Mouse (Mus musculus) heart, embryonic 14.5 days (tissue): ENCODE measurements around the gene C2. TPM values are rescaled to one million over a fixed set of nuclear protein-coding genes. Genes with fewer than 3 reads are reported as not detected.

ENCODE experiments used
- ATAC-seq: fragments of 200-750 bp; cut with Nextera tagmentation; 2 replicates; pipeline ENCODE4 v1.8.0; 2017; ENCODE audit warnings: low read depth, moderate TSS enrichment; ENCODE audit not compliant: insufficient number of reproducible peaks, insufficient read depth, low FRiP score
- H3K27ac ChIP-seq, 2 experiments: fragments of 200-500 bp in 1 of 2; fragments of 300-500 bp in 1 of 2; sonication (generic) in 1 of 2; replicated peaks in 1 of 2; 2 replicates each; pipeline ENCODE4 v1.5.1; 2012 to 2014; ENCODE audit warnings: low read depth in 2 of 2, low read length in 2 of 2, control low read depth in 1 of 2, mild to moderate bottlenecking in 1 of 2, mixed read lengths in 1 of 2; ENCODE audit not compliant: control insufficient read depth in 1 of 2, insufficient read depth in 1 of 2
- H3K27me3 ChIP-seq: fragments of 300-500 bp; sonication (generic); 2 replicates; pipeline ENCODE4 v1.6.1; 2014; ENCODE audit warnings: mild to moderate bottlenecking, low read length, control low read depth; ENCODE audit not compliant: control insufficient read depth, insufficient read depth
- H3K36me3 ChIP-seq: fragments of 300-500 bp; sonication (generic); 2 replicates; pipeline ENCODE4 v1.6.1; 2014; ENCODE audit warnings: mild to moderate bottlenecking, control low read depth, low read length, mixed read lengths; ENCODE audit not compliant: control insufficient read depth, insufficient read depth
- H3K4me1 ChIP-seq, 2 experiments: fragments of 200-500 bp in 1 of 2; fragments of 300-500 bp in 1 of 2; sonication (generic) in 1 of 2; 2 replicates each; pipeline ENCODE4 v1.6.1; 2012 to 2014; ENCODE audit warnings: low read length in 2 of 2, control low read depth in 1 of 2, mixed read lengths in 1 of 2; ENCODE audit not compliant: control insufficient read depth in 2 of 2, insufficient read depth in 2 of 2
- H3K4me2 ChIP-seq: fragments of 300-500 bp; sonication (generic); 2 replicates; pipeline ENCODE4 v1.6.1; 2014; ENCODE audit warnings: mild to moderate bottlenecking, low read length
- H3K4me3 ChIP-seq, 2 experiments: fragments of 200-500 bp in 1 of 2; fragments of 300-500 bp in 1 of 2; sonication (generic) in 1 of 2; 2 replicates each; pipeline ENCODE4 v1.5.1; 2012 to 2014; ENCODE audit warnings: low read length in 2 of 2, mild to moderate bottlenecking in 2 of 2, control low read depth in 1 of 2, low read depth in 1 of 2, moderate library complexity in 1 of 2; ENCODE audit not compliant: control insufficient read depth in 1 of 2, insufficient read depth in 1 of 2
- H3K9ac ChIP-seq: fragments of 300-500 bp; sonication (generic); 2 replicates; pipeline ENCODE4 v1.6.1; 2014; ENCODE audit warnings: mild to moderate bottlenecking, low read length
- H3K9me3 ChIP-seq: fragments of 300-500 bp; sonication (generic); 2 replicates; pipeline ENCODE4 v1.6.1; 2016; ENCODE audit warnings: low read length, control low read depth; ENCODE audit not compliant: control insufficient read depth
- WGBS: fragments of 180-500 bp; shearing (Covaris S2); extraction: QIAGEN DNeasy Blood & Tissue Kit; methylation state at CpG from one replicate; pipeline ENCODE4 v1.1.7; 2014; 5-methylcytosine and 5-hydroxymethylcytosine counted together
- polyA plus RNA-seq: library from polyadenylated mRNA; unstranded; fragments of >200 nt; fragmentation: Nextera tagmentation; extraction: Ambion mirVana; gene quantifications from 2 replicates; pipeline ENCODE4 v1.2.1, GENCODE M21; 2014

C2 gene
- polyA plus RNA-seq, 1 experiment from 2014 or later, result 1.2 TPM

- no peak for ATAC-seq
- no peak overlapping the region for H3K4me3 ChIP-seq
Measured at GRCm38 (mm10) chr17:34881166-34881565, 16.9 kb downstream of the C2 start.

GRCm38 (mm10) chr17:34879336-34879879 lies 18.7 kb downstream of the C2 start, which contains the start of gene Zbtb12:
Gene Zbtb12 (plus strand): TSS chr17:34879483.
- no peak for ATAC-seq
- WGBS, result 59% methylated on average over 11 of the region's 11 CpGs
- no peak within 1 kb of the TSS for H3K27ac ChIP-seq
- no peak within 1 kb of the TSS for H3K4me2 ChIP-seq
- no peaks in the 10 kb centered on the region for H3K36me3 ChIP-seq
- H3K9me3 ChIP-seq, result no peaks in the 10 kb centered on the region
- H3K4me1 ChIP-seq, result peaks cover 3 to 5% of the 10 kb centered on the region in 2 experiments; a peak in 2 of 4 replicates
- H3K9ac ChIP-seq, result no peak within 1 kb of the TSS
- no peaks in the 10 kb centered on the region for H3K27me3 ChIP-seq
- no peak within 1 kb of the TSS for H3K4me3 ChIP-seq

More at GRCm38 (mm10) chr17:34881166-34881565, 16.9 kb downstream of the C2 start:
- Histone ChIP-seq H3K27me3 (no peaks in the 10 kb centered on the region), H3K36me3 (no peaks in the 10 kb centered on the region), H3K4me2 (no peak overlapping the region), H3K4me1 (peaks cover 3 to 5% of the 10 kb centered on the region in 2 experiments; a peak in 2 of 4 replicates), H3K27ac (no peak overlapping the region), H3K9me3 (no peaks in the 10 kb centered on the region), H3K9ac (no peak overlapping the region)

GRCm38 (mm10) chr17:34874321-34874720 lies 23.7 kb downstream of the C2 start:
- no peaks in the 10 kb centered on the region for H3K27me3 ChIP-seq
- H3K36me3 ChIP-seq, result no peaks in the 10 kb centered on the region
- no peak overlapping the region for H3K9ac ChIP-seq
- ATAC-seq, result no peak
- H3K9me3 ChIP-seq, result no peaks in the 10 kb centered on the region
- H3K4me3 ChIP-seq, result no peak overlapping the region
- peaks cover 0 to 2% of the 10 kb centered on the region in 2 experiments; a peak in 2 of 4 replicates for H3K4me1 ChIP-seq
- H3K4me2 ChIP-seq, result no peak overlapping the region
- no peak overlapping the region for H3K27ac ChIP-seq
- WGBS, result 87% methylated on average over 6 of the region's 6 CpGs

- no peaks in the 10 kb centered on the region for H3K36me3 ChIP-seq
- 56% methylated on average over 7 of the region's 7 CpGs for WGBS
- H3K27ac ChIP-seq, result no peak overlapping the region
- no peak overlapping the region for H3K9ac ChIP-seq
- H3K9me3 ChIP-seq, result no peaks in the 10 kb centered on the region
- no peak for ATAC-seq
- H3K27me3 ChIP-seq, result peaks cover 10% of the 10 kb centered on the region; the same call in 1 of the 2 replicates
- no peak overlapping the region for H3K4me3 ChIP-seq
- no peak overlapping the region for H3K4me2 ChIP-seq
- no peaks in the 10 kb centered on the region for H3K4me1 ChIP-seq
Measured at GRCm38 (mm10) chr17:34865981-34866380, 32.1 kb downstream of the C2 start.

- WGBS, result 61% methylated on average over 8 of the region's 8 CpGs
- Histone ChIP-seq H3K9ac (no peak within 1 kb of the TSS), H3K4me1 (no peaks in the 10 kb centered on the region), H3K27ac (no peak within 1 kb of the TSS), H3K4me2 (no peak within 1 kb of the TSS), H3K9me3 (no peaks in the 10 kb centered on the region), H3K27me3 (peaks cover 10% of the 10 kb centered on the region; the same call in 1 of the 2 replicates), H3K4me3 (no peak within 1 kb of the TSS), H3K36me3 (peaks cover 2% of the 10 kb centered on the region)
- ATAC-seq, result no peak
Measured at GRCm38 (mm10) chr17:34862416-34863081, 35.5 kb downstream of the C2 start, which contains the start of gene Cfb. Gene Cfb (minus strand): TSS chr17:34862518.

- no peaks in the 10 kb centered on the region for H3K9me3 ChIP-seq
- no peak overlapping the region for H3K27ac ChIP-seq
- no peaks in the 10 kb centered on the region for H3K4me1 ChIP-seq
- ATAC-seq, result no peak
- H3K4me3 ChIP-seq, result no peak overlapping the region
- H3K27me3 ChIP-seq, result peaks cover 10% of the 10 kb centered on the region; the same call in 1 of the 2 replicates
- no peak overlapping the region for H3K9ac ChIP-seq
- peaks cover 9% of the 10 kb centered on the region for H3K36me3 ChIP-seq
- H3K4me2 ChIP-seq, result no peak overlapping the region
- WGBS, result 57% methylated on average over 13 of the region's 13 CpGs
Measured at GRCm38 (mm10) chr17:34861704-34862415, 36.2 kb downstream of the C2 start.

GRCm38 (mm10) chr17:34860514-34860913 lies 37.6 kb downstream of the C2 start:
- Histone ChIP-seq H3K4me3 (no peak overlapping the region), H3K27ac (no peak overlapping the region), H3K36me3 (peaks cover 21% of the 10 kb centered on the region), H3K9ac (no peak overlapping the region), H3K4me2 (no peak overlapping the region), H3K27me3 (peaks cover 10% of the 10 kb centered on the region; the same call in 1 of the 2 replicates), H3K4me1 (no peaks in the 10 kb centered on the region), H3K9me3 (no peaks in the 10 kb centered on the region)
- no peak for ATAC-seq
- WGBS, result 71% methylated on average over 9 of the region's 9 CpGs
